10 mouse cellular contexts compared by ENCODE assay signal in genomic region chr2:133430741-133431438, GRCm38 (mm10).
A peak's percentile ranks its signal among the peaks of the same experiment; 100 is the strongest.
DNase-seq lines count a peak whose midpoint lies in the region; ATAC-seq and TF ChIP-seq lines count a peak whose summit lies in the region.
"Had no signal": no experiment of that assay in that cellular context is flagged by ENCODE, and none has a peak within 500 bp of the region (broad histone marks: within the 10 kb centered on the region; RNA-seq: fewer than 3 reads in every experiment).

No protein-coding gene starts in this region.

- no peaks in the 10 kb centered on the region for H3K4me1 ChIP-seq in forebrain, embryonic 14.5 days (ENCODE audit: control insufficient read depth, insufficient read depth, low read length)
- H3K4me1 ChIP-seq in forebrain, embryonic 11.5 days (replicated peaks; ENCODE audit: control insufficient read depth, insufficient read depth, low read length): no peaks in the 10 kb centered on the region
- H3K4me1 ChIP-seq in heart, embryonic 12.5 days (replicated peaks): peaks cover 18% of the 10 kb centered on the region
- no peaks in the 10 kb centered on the region for H3K4me1 ChIP-seq in lung, embryonic 14.5 days (ENCODE audit: insufficient read depth)
- H3K4me1 ChIP-seq: midbrain, embryonic 12.5 days had no signal

- no peaks in the 10 kb centered on the region for H3K36me3 ChIP-seq in forebrain, embryonic 14.5 days (ENCODE audit: control insufficient read depth, insufficient read depth, low read length)
- no peaks in the 10 kb centered on the region for H3K36me3 ChIP-seq in forebrain, embryonic 11.5 days (ENCODE audit: control insufficient read depth, insufficient read depth, low read length)
- H3K36me3 ChIP-seq in heart, embryonic 12.5 days: no peaks in the 10 kb centered on the region
- H3K36me3 ChIP-seq in lung, embryonic 14.5 days (ENCODE audit: insufficient read depth): no peaks in the 10 kb centered on the region
- H3K36me3 ChIP-seq: midbrain, embryonic 12.5 days had no signal

- no peak overlapping the region for H3K4me2 ChIP-seq in forebrain, embryonic 14.5 days (ENCODE audit: low read length)
- H3K4me2 ChIP-seq in forebrain, embryonic 11.5 days (ENCODE audit: low read depth, low read length, severe bottlenecking): no peak overlapping the region
- no peak overlapping the region for H3K4me2 ChIP-seq in heart, embryonic 12.5 days
- no peak overlapping the region for H3K4me2 ChIP-seq in lung, embryonic 14.5 days
- H3K4me2 ChIP-seq: midbrain, embryonic 12.5 days had no signal

- H3K4me3 ChIP-seq in forebrain, embryonic 14.5 days (ENCODE audit: low read depth, low read length): no peak overlapping the region
- no peak overlapping the region for H3K4me3 ChIP-seq in forebrain, embryonic 11.5 days (ENCODE audit: low read depth, low read length)
- H3K4me3 ChIP-seq in heart, embryonic 12.5 days: no peak overlapping the region
- H3K4me3 ChIP-seq in lung, embryonic 14.5 days (ENCODE audit: low read depth, low read length): no peak overlapping the region
- H3K4me3 ChIP-seq: erythroblast, embryonic 14.5 days; midbrain, embryonic 12.5 days had no signal

- no peaks in the 10 kb centered on the region for H3K9me3 ChIP-seq in forebrain, embryonic 14.5 days (replicated peaks; ENCODE audit: control insufficient read depth, low read length)
- H3K9me3 ChIP-seq in forebrain, embryonic 11.5 days (ENCODE audit: control insufficient read depth, low read length): no peaks in the 10 kb centered on the region
- no peaks in the 10 kb centered on the region for H3K9me3 ChIP-seq in heart, embryonic 12.5 days (replicated peaks)
- no peaks in the 10 kb centered on the region for H3K9me3 ChIP-seq in lung, embryonic 14.5 days (ENCODE audit: low read depth, low read length)
- H3K9me3 ChIP-seq: midbrain, embryonic 12.5 days had no signal

- H3K9ac ChIP-seq in forebrain, embryonic 14.5 days (ENCODE audit: low read length): no peak overlapping the region
- H3K9ac ChIP-seq in forebrain, embryonic 11.5 days (ENCODE audit: low read length): no peak overlapping the region
- no peak overlapping the region for H3K9ac ChIP-seq in heart, embryonic 12.5 days
- H3K9ac ChIP-seq in lung, embryonic 14.5 days: no peak overlapping the region
- H3K9ac ChIP-seq: midbrain, embryonic 12.5 days had no signal

- 62% methylated on average over 4 of the region's 4 CpGs for WGBS in forebrain, embryonic 14.5 days
- WGBS in forebrain, embryonic 11.5 days: 54% methylated on average over 4 of the region's 4 CpGs
- WGBS in heart, embryonic 12.5 days: 31% methylated on average over 4 of the region's 4 CpGs
- WGBS in lung, embryonic 14.5 days: 40% methylated on average over 4 of the region's 4 CpGs

- H3K27me3 ChIP-seq in forebrain, embryonic 14.5 days (replicated peaks; ENCODE audit: control insufficient read depth, insufficient read depth, low read length): no peaks in the 10 kb centered on the region
- no peaks in the 10 kb centered on the region for H3K27me3 ChIP-seq in forebrain, embryonic 11.5 days (ENCODE audit: control insufficient read depth, insufficient read depth, low read length)
- H3K27me3 ChIP-seq in heart, embryonic 12.5 days (replicated peaks): no peaks in the 10 kb centered on the region
- no peaks in the 10 kb centered on the region for H3K27me3 ChIP-seq in lung, embryonic 14.5 days (ENCODE audit: insufficient read depth, low read length)
- H3K27me3 ChIP-seq: midbrain, embryonic 12.5 days had no signal

- DNase-seq in forebrain, embryonic 14.5 days (ENCODE audit: low spot score): peak; percentile 9
- no peak for DNase-seq in forebrain, embryonic 11.5 days (ENCODE audit: low spot score)
- DNase-seq in right cerebral cortex, postnatal 4 days: peak; percentile 22
- DNase-seq in right cerebral cortex, postnatal 10 days (ENCODE audit: low spot score in 2 of 2): no peak
- peak; percentile 71 for DNase-seq in lung, embryonic 14.5 days
- no peak for DNase-seq in thymus, postnatal 10 days (ENCODE audit: low spot score in 2 of 2)
- no peak for DNase-seq in urinary bladder, adult 2 months (ENCODE audit: low spot score)

- ATAC-seq in forebrain, embryonic 14.5 days: no peak
- no peak for ATAC-seq in forebrain, embryonic 11.5 days (replicated peaks; ENCODE audit: low FRiP score)
- no peak; the same call in 1 of the 2 replicates for ATAC-seq in heart, embryonic 12.5 days (ENCODE audit: insufficient number of reproducible peaks, low FRiP score)
- ATAC-seq in lung, embryonic 14.5 days (ENCODE audit: insufficient read depth): no peak

- H3K27ac ChIP-seq in forebrain, embryonic 14.5 days (ENCODE audit: low read depth, low read length): no peak overlapping the region
- no peak overlapping the region for H3K27ac ChIP-seq in forebrain, embryonic 11.5 days (ENCODE audit: low read depth, low read length)
- peak overlapping the region; percentile 57; the same call in 1 of the 2 replicates for H3K27ac ChIP-seq in heart, embryonic 12.5 days (ENCODE audit: poor library complexity, severe bottlenecking)
- H3K27ac ChIP-seq in lung, embryonic 14.5 days (ENCODE audit: low read depth): no peak overlapping the region
- H3K27ac ChIP-seq: midbrain, embryonic 12.5 days had no signal

- peak; percentile 53 for TF ChIP-seq CTCF in lung, embryonic 14.5 days (IDR thresholded peaks at IDR 0.05; ENCODE audit: low read depth)

Comparison
In these comparisons a context has a peak if more than half of its experiments do, and no peak if none do; other contexts are left out.
1. DNase-seq: peak in forebrain, embryonic 14.5 days (single experiment), right cerebral cortex, postnatal 4 days (single experiment) and lung, embryonic 14.5 days (single experiment); none in forebrain, embryonic 11.5 days (single experiment), right cerebral cortex, postnatal 10 days (0 of 2), thymus, postnatal 10 days (0 of 2) and urinary bladder, adult 2 months (single experiment).